Mouse (Mus musculus) liver, embryonic 14.5 days (tissue): ENCODE measurements around the gene 1700017D01Rik.
"Not testable (repeated sequence)": the region's sequence is repeated elsewhere in the genome, so short reads cannot be mapped to it uniquely, and the experiment has no call there.

Source experiments
- CTCF ChIP-seq: IDR thresholded peaks from 2 replicates; pipeline ENCODE4 v1.5.1; 2016; ENCODE audit warnings: antibody characterized with exemption, low read depth, control low read depth
- EP300 ChIP-seq: IDR thresholded peaks from 2 replicates; pipeline ENCODE4 v1.6.1; 2016; ENCODE audit warnings: antibody characterized with exemption, low read depth

GRCm38 (mm10) chr19:11130776-11131175 is at the start of gene 1700017D01Rik:
- not testable (repeated sequence) for TF ChIP-seq EP300, CTCF
